Mouse (Mus musculus) spleen, adult 2 months (tissue): Measurements from ENCODE around the gene Stk11ip.

Experiments
- CTCF ChIP-seq: fragments of 200-500 bp; IDR thresholded peaks from 2 replicates; pipeline ENCODE4 v1.5.1; 2011; ENCODE audit warnings: mild to moderate bottlenecking, inconsistent platforms; ENCODE audit not compliant: insufficient read depth, insufficient read length, insufficient replicate concordance; ENCODE audit errors: extremely low read depth
- POLR2A ChIP-seq: fragments of 200-500 bp; IDR thresholded peaks from 2 replicates; pipeline ENCODE4 v1.6.1; 2011; ENCODE audit warnings: low read depth, low read length, inconsistent platforms

- TF ChIP-seq POLR2A (no peak), CTCF (no peak)
These were observed 26.0 kb downstream of the Stk11ip start for GRCm38 (mm10) chr1:75547351-75547750.
